ENCODE assay signal across 8 mouse cellular contexts in genomic region chr12:117853316-117853715, GRCm38 (mm10). TPM values are rescaled to one million over a fixed set of nuclear protein-coding genes. Genes with fewer than 3 reads are reported as not detected.
A peak's percentile ranks its signal among the peaks of the same experiment; 100 is the strongest.
DNase-seq lines count a peak whose midpoint lies in the region.

No protein-coding gene starts in this region.

- peak; percentile 52 for DNase-seq in CD4-positive helper T cell, adult 2 months (ENCODE audit: low read depth, low spot score)
- DNase-seq in R1 (ENCODE audit: low read depth, low spot score) = peak; percentile 55
- DNase-seq in embryo, embryonic 10.5 days (ENCODE audit: low spot score) = peak; percentile 74
- peak; percentile 69 for DNase-seq in heart, postnatal 4 days
- DNase-seq in layer of hippocampus, postnatal 14 days (ENCODE audit: low spot score in 2 of 2) = peak; percentile 43 to 51
- DNase-seq in lung, postnatal 4 days = peak; percentile 49 to 72
- DNase-seq in right cerebral cortex, adult 2 months (ENCODE audit: low spot score in 2 of 2) = peak; percentile 64 to 68
- peak; percentile 39 to 46 for DNase-seq in urinary bladder, postnatal 36 days (ENCODE audit: low spot score in 2 of 2)

RNA-seq across cellular contexts. Expression of gene Cdca7l, which starts 49.2 kb away (rescaled TPM):
- total RNA-seq in heart, postnatal 4 days (2021) = 1 to 10 TPM; 6.5 to 7.3 TPM
- 1 to 10 TPM; 1.1 to 1.2 TPM for total RNA-seq in layer of hippocampus, postnatal 14 days (2021)

Comparison
In these comparisons a context has a peak if more than half of its experiments do, and no peak if none do; other contexts are left out.
1. Peak in every context shown above with its lines: DNase-seq.